11 mouse cellular contexts compared by ENCODE assay signal in the genomic region with DNA sequence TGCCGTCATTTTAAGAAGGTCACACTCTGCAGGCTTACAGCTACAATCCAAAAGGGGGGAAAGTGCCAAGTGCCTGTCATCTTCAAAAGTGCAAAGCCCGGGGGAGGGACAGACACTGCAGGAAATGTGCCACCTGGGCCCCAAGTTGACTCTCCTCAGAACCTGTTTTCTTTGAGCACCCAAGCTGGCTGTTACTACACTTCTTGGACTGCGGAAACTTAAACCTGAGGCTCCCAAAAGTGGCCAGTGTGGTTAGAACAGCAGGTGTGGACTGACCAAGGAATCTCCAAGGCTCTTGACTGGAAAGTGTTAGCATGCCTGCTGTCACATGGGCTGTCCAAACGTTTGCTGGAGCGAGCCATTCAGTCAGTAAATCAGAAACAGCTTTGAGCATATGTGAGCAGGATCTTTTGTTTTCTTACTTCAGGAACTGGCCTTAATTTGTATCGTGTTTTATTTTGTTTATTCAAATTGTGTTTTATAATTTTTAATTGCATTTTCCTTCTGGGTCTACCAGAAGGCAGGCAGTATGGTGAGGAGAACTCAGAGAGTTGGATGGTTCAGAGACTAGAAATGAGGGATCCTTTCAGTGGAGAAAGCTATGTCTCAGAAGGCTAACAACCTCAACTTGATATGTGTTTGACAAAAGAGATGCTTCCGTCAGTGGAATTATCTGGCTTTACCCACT.
DNase-seq lines count a peak whose midpoint lies in the region; ATAC-seq and TF ChIP-seq lines count a peak whose summit lies in the region.
"Had no signal": no experiment of that assay in that cellular context is flagged by ENCODE, and none has a peak within 500 bp of the region (broad histone marks: within the 10 kb centered on the region; RNA-seq: fewer than 3 reads in every experiment).

No protein-coding gene starts in this region.

- peak overlapping the region; percentile 63 for H3K27ac ChIP-seq in gastrocnemius, adult 2 months
- peak overlapping the region; percentile 43 to 45; a peak in 2 of 4 replicates for H3K27ac ChIP-seq in heart, embryonic 14.5 days (replicated peaks in 1 of 2; ENCODE audit: control insufficient read depth in 1 of 2, insufficient read depth in 1 of 2, low read depth in 2 of 2, low read length in 2 of 2)
- H3K27ac ChIP-seq: layer of hippocampus, adult 2 months had no signal

- no peak overlapping the region for H3K9ac ChIP-seq in heart, embryonic 14.5 days (ENCODE audit: low read length)

- intact Hi-C loops in gastrocnemius, adult 2 months (cut with DNase I), result loop anchor here (5.0 kb wide), 2 partner anchors 160 to 255 kb away; no protein-coding TSS in a partner anchor
- intact Hi-C loops in left cerebral cortex, postnatal 14 days (cut with DNase I), result no loop called here
- intact Hi-C loops in left cerebral cortex, postnatal 10 days (cut with DNase I), result no loop called here

- no peak for TF ChIP-seq CTCF in gastrocnemius, adult 2 months (IDR thresholded peaks at IDR 0.05)

- no peak overlapping the region for H3K4me3 ChIP-seq in gastrocnemius, adult 2 months
- H3K4me3 ChIP-seq in heart, embryonic 14.5 days (ENCODE audit: control insufficient read depth in 1 of 2, insufficient read depth in 1 of 2, low read depth in 1 of 2, low read length in 2 of 2), result no peak overlapping the region
- H3K4me3 ChIP-seq: layer of hippocampus, adult 2 months had no signal

- H3K27me3 ChIP-seq in heart, embryonic 14.5 days (ENCODE audit: control insufficient read depth, insufficient read depth, low read length), result no peaks in the 10 kb centered on the region

- peaks cover 22 to 33% of the 10 kb centered on the region in 2 experiments for H3K4me1 ChIP-seq in heart, embryonic 14.5 days (ENCODE audit: control insufficient read depth in 2 of 2, insufficient read depth in 2 of 2, low read length in 2 of 2)

- H3K36me3 ChIP-seq in heart, embryonic 14.5 days (ENCODE audit: control insufficient read depth, insufficient read depth, low read length), result no peaks in the 10 kb centered on the region

- no peak; the same call in 1 of the 2 replicates for ATAC-seq in heart, embryonic 14.5 days (ENCODE audit: insufficient number of reproducible peaks, insufficient read depth, low FRiP score, low read depth)

- no peak overlapping the region for H3K4me2 ChIP-seq in heart, embryonic 14.5 days (ENCODE audit: low read length)

- no peak for DNase-seq in gastrocnemius, adult 2 months
- DNase-seq in gastrocnemius, postnatal 10 days, result no peak
- DNase-seq in brain, embryonic 18.5 days (ENCODE audit: low read depth, low spot score), result peak; percentile 45
- DNase-seq in lung, postnatal 4 days, result peak; percentile 15 to 34
- DNase-seq in left cerebral cortex, postnatal 14 days (ENCODE audit: low spot score in 2 of 2), result no peak
- DNase-seq in urinary bladder, postnatal 14 days (ENCODE audit: low spot score), result no peak
- no peak for DNase-seq in left cerebral cortex, postnatal 10 days (ENCODE audit: extremely low spot score in 1 of 2, low spot score in 2 of 2)
- DNase-seq: cerebellum, adult 9-11 months; kidney, adult 18-20 months had no signal

- WGBS in heart, embryonic 14.5 days, result 41% methylated on average over 7 of the region's 7 CpGs

- no peaks in the 10 kb centered on the region for H3K9me3 ChIP-seq in heart, embryonic 14.5 days (ENCODE audit: control insufficient read depth, low read length)

Comparison
In these comparisons a context has a peak if more than half of its experiments do, and no peak if none do; other contexts are left out.
1. DNase-seq: peak in brain, embryonic 18.5 days (single experiment) and lung, postnatal 4 days (2 of 2); none in gastrocnemius, adult 2 months (single experiment), gastrocnemius, postnatal 10 days (single experiment), left cerebral cortex, postnatal 14 days (0 of 2), urinary bladder, postnatal 14 days (single experiment) and left cerebral cortex, postnatal 10 days (0 of 2).